Mouse (Mus musculus) kidney, embryonic 16.5 days (tissue): ENCODE results near the gene Inpp5f. TPM values are rescaled to one million over a fixed set of nuclear protein-coding genes. Genes with fewer than 3 reads are reported as not detected.
"Not testable (repeated sequence)": the region's sequence is repeated elsewhere in the genome, so short reads cannot be mapped to it uniquely, and the experiment has no call there.

ENCODE experiments used
- ATAC-seq: fragments of 200-750 bp; cut with Nextera tagmentation; 2 replicates; pipeline ENCODE4 v1.8.0; 2017; ENCODE audit warnings: moderate TSS enrichment; ENCODE audit not compliant: low FRiP score, low TSS enrichment
- H3K27ac ChIP-seq: fragments of 300-500 bp; sonication (generic); 2 replicates; pipeline ENCODE4 v1.5.1; 2014; ENCODE audit warnings: low read length
- H3K27me3 ChIP-seq: fragments of 300-500 bp; sonication (generic); 2 replicates; pipeline ENCODE4 v1.6.1; 2014; ENCODE audit warnings: low read length, control low read depth, mixed read lengths; ENCODE audit not compliant: insufficient read depth
- H3K36me3 ChIP-seq: fragments of 300-500 bp; sonication (generic); 2 replicates; pipeline ENCODE4 v1.6.1; 2014; ENCODE audit warnings: low read length, control low read depth, mixed read lengths; ENCODE audit not compliant: insufficient read depth
- H3K4me1 ChIP-seq: fragments of 300-500 bp; sonication (generic); 2 replicates; pipeline ENCODE4 v1.6.1; 2014; ENCODE audit warnings: low read length, control low read depth, mixed read lengths; ENCODE audit not compliant: insufficient read depth
- H3K4me2 ChIP-seq: fragments of 300-500 bp; sonication (generic); replicated peaks from 2 replicates; pipeline ENCODE4 v1.6.1; 2014; ENCODE audit warnings: low read depth, low read length
- H3K4me3 ChIP-seq: fragments of 300-500 bp; sonication (generic); 2 replicates; pipeline ENCODE4 v1.5.1; 2014; ENCODE audit warnings: mild to moderate bottlenecking, low read length
- H3K9ac ChIP-seq: fragments of 300-500 bp; sonication (generic); replicated peaks from 2 replicates; pipeline ENCODE4 v1.6.1; 2014; ENCODE audit warnings: low read length
- H3K9me3 ChIP-seq: fragments of 300-500 bp; sonication (generic); 2 replicates; pipeline ENCODE4 v1.6.1; 2016; ENCODE audit warnings: low read length, control low read depth
- WGBS: fragments of 180-500 bp; shearing (Covaris S2); extraction: QIAGEN DNeasy Blood & Tissue Kit; methylation state at CpG from one replicate; pipeline ENCODE4 v1.1.7; 2014; 5-methylcytosine and 5-hydroxymethylcytosine counted together
- polyA plus RNA-seq: library from polyadenylated mRNA; unstranded; fragments of >200 nt; fragmentation: Nextera tagmentation; extraction: Ambion mirVana; gene quantifications from 2 replicates; pipeline ENCODE4 v1.2.1, GENCODE M21; 2015

Inpp5f gene
- polyA plus RNA-seq: 24.5 and 25.9 TPM in 2 replicates

DNA sequence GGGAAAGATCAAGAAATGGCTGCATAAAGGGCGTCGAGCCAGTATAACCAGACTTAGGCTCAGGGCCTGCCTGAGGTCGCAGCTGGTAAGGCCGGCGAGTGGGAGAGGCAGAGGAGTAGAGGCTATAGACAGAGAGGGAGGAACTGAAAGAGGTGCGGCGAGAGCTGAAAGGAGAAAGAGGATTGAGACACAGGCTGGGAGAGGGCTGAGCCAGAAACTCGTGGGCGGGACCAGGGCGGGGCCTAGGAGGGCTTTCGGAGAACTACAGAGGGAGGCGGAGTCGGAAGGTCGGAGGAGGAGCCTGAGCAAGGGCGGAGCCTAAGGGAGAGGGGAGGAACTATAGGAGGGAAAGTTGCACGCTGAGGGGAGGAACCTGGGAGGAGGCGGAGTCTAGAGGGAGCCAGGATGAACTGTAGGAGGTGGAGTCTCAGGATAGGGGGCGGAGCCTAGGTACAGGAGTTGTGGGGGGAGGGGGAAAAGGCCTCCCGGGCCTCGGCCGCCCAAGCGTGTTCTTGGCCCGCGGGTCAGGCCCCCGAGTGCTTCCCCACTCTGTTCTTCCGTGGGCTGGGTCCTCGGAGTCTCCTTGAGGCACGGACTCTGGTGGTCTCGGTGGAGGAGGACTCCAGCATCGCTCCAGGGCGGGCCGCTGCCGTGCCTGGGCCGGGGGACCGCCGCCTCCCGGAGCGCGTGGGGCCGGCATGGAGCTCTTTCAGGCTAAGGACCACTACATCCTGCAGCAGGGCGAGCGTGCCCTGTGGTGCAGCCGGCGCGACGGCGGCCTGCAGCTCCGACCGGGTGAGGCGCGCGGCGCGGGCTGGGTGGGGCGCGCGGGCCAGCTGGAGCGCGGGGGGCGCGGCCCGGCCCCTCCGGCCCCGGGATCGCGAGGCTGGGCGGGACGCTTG lies at the start of gene Inpp5f:
Gene Inpp5f (plus strand): TSS at position 432 of the 902 bp plus-strand sequence.
- ATAC-seq: peak; percentile 98
- 3% methylated on average over 44 of the region's 68 CpGs for WGBS
- Histone ChIP-seq H3K4me2 (peak within 1 kb of the TSS; percentile 64), H3K27me3 (no peaks in the 10 kb centered on the region), H3K27ac (peak within 1 kb of the TSS; percentile 83), H3K36me3 (no peaks in the 10 kb centered on the region), H3K9ac (peak within 1 kb of the TSS; percentile 84), H3K4me3 (peak within 1 kb of the TSS; percentile 73), H3K4me1 (peaks cover 8% of the 10 kb centered on the region; the same call in 1 of the 2 replicates), H3K9me3 (no peaks in the 10 kb centered on the region)

DNA sequence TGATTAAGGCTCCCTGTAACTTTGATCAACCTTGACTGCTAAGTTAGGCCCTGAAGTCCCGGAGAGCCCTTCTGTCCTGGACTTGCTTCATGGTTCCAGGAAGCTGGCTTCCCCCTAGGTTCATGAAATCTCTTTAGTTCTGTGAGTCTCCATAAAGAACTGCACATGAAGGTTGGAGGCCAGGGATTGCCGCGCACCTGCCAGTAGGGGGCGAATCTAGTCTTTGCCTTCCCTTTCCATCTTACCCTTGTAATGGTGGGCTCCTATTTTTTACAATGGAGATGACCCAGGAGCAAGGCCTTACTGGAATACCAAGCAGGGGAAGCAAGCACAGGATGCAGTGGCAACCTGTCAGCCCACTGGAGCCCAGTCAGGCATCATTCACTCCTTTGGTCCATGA lies 47.8 kb upstream of the Inpp5f start:
- no peak overlapping the region for H3K9ac ChIP-seq
- no peaks in the 10 kb centered on the region for H3K4me1 ChIP-seq
- no peaks in the 10 kb centered on the region for H3K36me3 ChIP-seq
- no peak overlapping the region for H3K27ac ChIP-seq
- H3K4me2 ChIP-seq: no peak overlapping the region
- H3K4me3 ChIP-seq: no peak overlapping the region
- WGBS: 47% methylated on average over 4 of the region's 4 CpGs
- ATAC-seq: no peak
- H3K9me3 ChIP-seq: no peaks in the 10 kb centered on the region
- no peaks in the 10 kb centered on the region for H3K27me3 ChIP-seq

DNA sequence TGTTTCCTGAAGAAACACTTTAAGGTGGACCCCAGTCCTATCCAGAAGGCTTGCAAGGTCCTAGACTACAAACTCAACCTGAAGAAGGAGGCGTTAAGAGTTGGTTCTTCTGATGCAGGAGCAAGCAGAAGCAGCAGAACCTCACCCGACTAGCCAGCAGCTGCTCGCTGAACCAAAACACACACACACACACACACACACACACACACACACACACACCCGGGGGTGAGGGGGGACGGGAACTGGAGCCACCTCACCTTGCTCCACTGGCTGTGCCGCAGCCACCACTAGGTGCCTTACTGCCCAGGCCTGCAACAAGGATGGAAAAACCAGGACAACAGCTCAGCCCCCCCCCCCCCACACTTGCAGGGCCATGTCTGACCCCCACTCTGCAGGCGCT lies 44.8 kb upstream of the Inpp5f start:
- no peak overlapping the region for H3K4me2 ChIP-seq
- no peak overlapping the region for H3K27ac ChIP-seq
- H3K36me3 ChIP-seq: no peaks in the 10 kb centered on the region
- H3K4me3 ChIP-seq: no peak overlapping the region
- no peak for ATAC-seq
- H3K4me1 ChIP-seq: no peaks in the 10 kb centered on the region
- no peaks in the 10 kb centered on the region for H3K27me3 ChIP-seq
- 54% methylated on average over 7 of the region's 7 CpGs for WGBS
- H3K9ac ChIP-seq: no peak overlapping the region
- no peaks in the 10 kb centered on the region for H3K9me3 ChIP-seq

DNA sequence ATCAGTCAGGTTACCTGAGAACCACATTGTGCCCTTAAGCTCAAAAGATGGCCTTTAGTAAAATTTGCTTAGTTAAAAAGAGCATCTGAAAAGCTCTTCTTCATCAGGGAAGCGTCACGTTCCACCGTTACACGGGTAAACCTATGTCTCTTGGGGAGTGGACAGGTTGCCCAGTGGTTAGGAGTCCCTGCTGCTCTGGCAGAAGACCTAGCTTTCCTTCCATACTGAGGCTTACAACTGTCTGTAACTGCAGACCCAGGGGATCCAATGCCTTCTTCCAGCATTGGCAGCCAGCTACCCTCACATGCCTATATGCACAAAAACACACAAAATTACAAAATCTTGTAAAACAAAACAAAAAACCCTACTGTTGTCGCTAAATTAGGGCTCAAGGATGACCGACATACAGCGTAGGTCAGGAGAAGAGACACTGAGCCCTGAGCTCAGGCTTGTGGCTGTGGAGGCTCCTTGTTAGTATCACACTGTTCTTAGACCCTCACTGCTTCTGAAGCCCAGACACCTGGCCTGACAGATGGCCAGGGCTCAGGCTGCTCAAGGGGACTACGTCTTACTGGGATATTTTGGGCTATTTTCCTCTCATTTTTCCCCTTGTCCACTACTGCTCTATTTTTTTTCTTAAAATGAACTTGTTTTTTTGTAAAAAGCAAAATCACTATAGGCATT lies 43.4 kb upstream of the Inpp5f start:
- H3K4me2 ChIP-seq: no peak overlapping the region
- no peak for ATAC-seq
- no peaks in the 10 kb centered on the region for H3K9me3 ChIP-seq
- no peaks in the 10 kb centered on the region for H3K4me1 ChIP-seq
- H3K9ac ChIP-seq: no peak overlapping the region
- no peaks in the 10 kb centered on the region for H3K27me3 ChIP-seq
- no peaks in the 10 kb centered on the region for H3K36me3 ChIP-seq
- H3K4me3 ChIP-seq: no peak overlapping the region
- no peak overlapping the region for H3K27ac ChIP-seq
- 83% methylated on average over 8 of the region's 8 CpGs for WGBS

DNA sequence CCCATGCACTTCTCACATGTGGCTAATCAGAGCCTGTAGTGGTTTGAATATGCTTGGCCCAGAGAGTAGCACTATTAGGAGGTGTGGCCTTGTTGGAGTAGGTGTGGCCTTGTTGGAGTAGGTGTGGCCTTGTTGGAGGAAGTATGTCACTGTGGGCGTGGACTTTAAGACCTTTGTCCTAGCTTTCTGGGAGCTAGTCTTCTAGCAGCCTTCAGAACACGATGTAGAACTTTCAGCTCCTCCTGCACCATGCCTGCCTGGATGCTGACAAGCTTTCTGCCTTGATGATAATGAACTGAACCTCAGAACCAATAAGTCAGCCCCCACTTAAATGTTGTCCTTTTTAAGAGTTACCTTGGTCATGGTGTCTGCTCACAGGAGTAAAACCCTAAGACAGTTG lies 41.7 kb upstream of the Inpp5f start:
- not testable (repeated sequence) for H3K4me1 ChIP-seq, H3K36me3 ChIP-seq, H3K27ac ChIP-seq, H3K27me3 ChIP-seq, H3K9me3 ChIP-seq, ATAC-seq, H3K9ac ChIP-seq, H3K4me2 ChIP-seq, H3K4me3 ChIP-seq
- WGBS: 93% methylated on average over 2 of the region's 2 CpGs

DNA sequence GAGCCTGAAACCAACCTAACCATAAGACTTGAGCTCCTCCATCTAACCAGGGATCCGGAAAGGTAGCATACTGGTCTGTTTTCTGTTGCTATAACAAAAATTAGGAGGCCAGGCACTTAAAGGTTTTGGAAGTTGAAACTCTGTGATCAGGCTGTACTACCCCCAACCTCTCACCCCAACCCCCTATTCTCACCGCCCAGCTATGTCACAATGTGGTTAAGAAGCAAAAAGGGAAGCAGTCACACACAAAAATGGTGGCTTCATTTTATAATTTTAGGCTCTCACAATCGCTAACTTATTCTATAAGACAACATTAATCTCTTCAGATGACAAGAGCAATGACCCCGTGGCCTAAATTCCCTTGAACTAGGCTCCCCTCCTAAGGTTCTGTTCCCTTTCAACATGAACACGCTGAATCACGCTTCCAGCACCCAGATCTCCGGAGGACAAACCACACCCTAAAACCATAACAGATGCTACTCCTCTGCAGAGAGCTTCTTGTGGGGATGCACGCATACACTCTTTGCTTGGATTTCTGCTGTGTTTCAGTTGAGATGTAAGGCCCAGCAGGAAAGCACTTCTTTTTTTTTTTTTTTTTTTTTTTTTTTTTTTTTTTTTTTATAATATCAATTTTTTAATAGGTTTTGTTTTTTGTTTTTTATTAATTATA lies 41.0 kb upstream of the Inpp5f start:
- no peak for ATAC-seq
- H3K4me2 ChIP-seq: no peak overlapping the region
- no peaks in the 10 kb centered on the region for H3K27me3 ChIP-seq
- H3K27ac ChIP-seq: no peak overlapping the region
- H3K9me3 ChIP-seq: no peaks in the 10 kb centered on the region
- H3K4me3 ChIP-seq: no peak overlapping the region
- no peak overlapping the region for H3K9ac ChIP-seq
- 93% methylated on average over 8 of the region's 8 CpGs for WGBS
- H3K36me3 ChIP-seq: no peaks in the 10 kb centered on the region
- H3K4me1 ChIP-seq: no peaks in the 10 kb centered on the region

DNA sequence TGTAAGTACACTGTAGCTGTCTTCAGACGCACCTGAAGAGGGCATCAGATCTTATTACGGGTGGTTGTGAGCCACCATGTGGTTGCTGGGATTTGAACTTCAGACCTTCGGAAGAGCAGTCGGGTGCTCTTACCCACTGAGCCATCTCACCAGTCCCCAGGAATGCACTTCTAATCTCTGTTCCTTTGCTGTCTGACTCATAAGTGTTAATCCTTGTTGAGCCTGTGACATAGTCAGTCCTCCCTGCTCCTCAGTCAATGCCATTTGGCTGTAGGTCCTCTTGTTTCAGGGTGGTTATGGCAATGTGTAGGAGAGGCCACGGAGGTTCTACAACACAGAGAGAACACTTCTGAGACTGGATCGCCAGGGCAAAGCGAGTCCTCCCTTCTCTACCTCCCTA lies 40.5 kb upstream of the Inpp5f start:
- not testable (repeated sequence) for H3K9me3 ChIP-seq, H3K27me3 ChIP-seq, ATAC-seq, H3K4me2 ChIP-seq, H3K36me3 ChIP-seq, H3K4me3 ChIP-seq, H3K27ac ChIP-seq, H3K4me1 ChIP-seq, H3K9ac ChIP-seq
- WGBS: 79% methylated on average over 6 of the region's 7 CpGs

DNA sequence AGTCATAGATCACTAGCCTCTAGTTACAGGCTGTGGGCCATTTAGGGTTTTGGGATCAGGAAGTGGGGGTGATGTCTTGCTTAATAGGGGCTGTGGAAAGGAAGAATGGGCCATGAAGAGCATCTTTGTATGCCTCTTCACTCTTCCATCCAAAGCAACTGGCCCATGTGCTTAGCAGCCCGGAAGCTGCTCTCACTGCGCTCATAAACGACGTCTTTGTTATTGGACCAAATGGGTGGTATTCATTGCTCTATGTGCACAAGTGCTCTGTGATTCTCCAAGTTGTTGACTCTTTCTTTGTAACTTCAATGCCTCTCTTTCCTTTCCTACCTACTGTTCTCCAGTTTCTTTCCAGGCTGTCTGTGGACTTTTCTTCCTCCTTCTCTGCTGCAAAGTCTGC lies 39.1 kb upstream of the Inpp5f start:
- Histone ChIP-seq H3K27me3 (no peaks in the 10 kb centered on the region), H3K36me3 (no peaks in the 10 kb centered on the region), H3K4me3 (no peak overlapping the region), H3K9ac (no peak overlapping the region), H3K9me3 (no peaks in the 10 kb centered on the region), H3K4me2 (no peak overlapping the region), H3K27ac (no peak overlapping the region), H3K4me1 (no peaks in the 10 kb centered on the region)
- 45% methylated on average over 4 of the region's 4 CpGs for WGBS
- ATAC-seq: no peak

DNA sequence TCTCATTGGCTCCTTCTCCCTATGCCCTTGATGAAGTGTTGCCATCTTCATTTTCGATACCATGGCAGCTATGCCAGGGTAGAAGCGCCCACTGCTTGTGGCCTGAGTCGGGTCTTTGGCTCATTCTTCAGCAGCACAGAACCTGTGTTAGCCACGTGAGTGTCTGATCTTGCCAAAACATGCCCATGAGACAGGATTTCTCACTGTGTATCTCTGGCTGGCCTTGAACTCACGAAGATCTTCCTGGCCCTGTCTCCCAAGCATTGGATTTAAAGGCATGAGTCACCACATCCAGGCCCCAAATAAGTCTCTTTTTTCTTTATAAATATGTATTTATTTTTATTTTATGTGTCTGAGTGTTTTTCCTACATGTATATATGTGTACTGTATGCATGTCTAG lies 35.9 kb upstream of the Inpp5f start:
- H3K9ac ChIP-seq: no peak overlapping the region
- no peaks in the 10 kb centered on the region for H3K4me1 ChIP-seq
- 88% methylated on average over 5 of the region's 5 CpGs for WGBS
- H3K4me2 ChIP-seq: no peak overlapping the region
- no peak overlapping the region for H3K4me3 ChIP-seq
- H3K27me3 ChIP-seq: no peaks in the 10 kb centered on the region
- H3K27ac ChIP-seq: no peak overlapping the region
- no peaks in the 10 kb centered on the region for H3K36me3 ChIP-seq
- no peaks in the 10 kb centered on the region for H3K9me3 ChIP-seq
- ATAC-seq: no peak
